Mouse (Mus musculus): ENCODE measurements around the gene Itsn1. TPM values are rescaled to one million over a fixed set of nuclear protein-coding genes. Genes with fewer than 3 reads are reported as not detected.

Gene Itsn1
- polyA plus RNA-seq, 1 experiment from 2014 or later = 24.5 TPM

DNA sequence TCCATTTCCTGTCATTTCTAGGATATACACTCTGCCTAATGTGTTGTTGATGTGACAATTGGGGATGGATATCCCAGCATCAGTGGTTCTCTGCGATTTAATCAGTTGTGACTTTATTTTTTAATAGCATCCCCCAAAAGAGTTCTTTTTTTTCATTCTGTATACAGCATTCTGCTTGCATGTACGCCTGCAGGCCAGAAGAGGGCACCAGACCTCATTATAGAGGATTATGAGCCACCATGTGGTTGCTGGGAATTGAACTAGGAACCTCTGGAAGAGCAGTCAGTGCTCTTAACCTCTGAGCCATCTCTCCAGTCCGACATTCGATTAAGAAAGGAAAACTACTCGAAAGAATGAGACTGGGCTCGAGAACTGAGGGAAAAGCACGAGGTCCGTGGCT is 225.7 kb downstream of the Itsn1 start:
- Histone ChIP-seq H3K4me3 (ENCODE audit: low read depth, low read length) (no peak overlapping the region), H3K4me2 (no peak overlapping the region), H3K27me3 (replicated peaks; ENCODE audit: control insufficient read depth, insufficient read depth, low read length) (no peaks in the 10 kb centered on the region), H3K36me3 (ENCODE audit: control insufficient read depth, insufficient read depth, low read length) (no peaks in the 10 kb centered on the region), H3K9me3 (ENCODE audit: control insufficient read depth, low read length) (0 out of 2 replicates have a peak, but pooled peaks cover 2% of the 10 kb centered on the region), H3K9ac (ENCODE audit: low read depth, low read length) (no peak overlapping the region), H3K27ac (ENCODE audit: low read depth, low read length) (no peak overlapping the region), H3K4me1 (replicated peaks; ENCODE audit: control insufficient read depth, insufficient read depth, low read length) (no peaks in the 10 kb centered on the region)
- ATAC-seq (replicated peaks; ENCODE audit: low FRiP score) (no peak), DNase-seq (ENCODE audit: low spot score) (no peak)
- WGBS = 78% methylated on average over 8 of the region's 8 CpGs

DNA sequence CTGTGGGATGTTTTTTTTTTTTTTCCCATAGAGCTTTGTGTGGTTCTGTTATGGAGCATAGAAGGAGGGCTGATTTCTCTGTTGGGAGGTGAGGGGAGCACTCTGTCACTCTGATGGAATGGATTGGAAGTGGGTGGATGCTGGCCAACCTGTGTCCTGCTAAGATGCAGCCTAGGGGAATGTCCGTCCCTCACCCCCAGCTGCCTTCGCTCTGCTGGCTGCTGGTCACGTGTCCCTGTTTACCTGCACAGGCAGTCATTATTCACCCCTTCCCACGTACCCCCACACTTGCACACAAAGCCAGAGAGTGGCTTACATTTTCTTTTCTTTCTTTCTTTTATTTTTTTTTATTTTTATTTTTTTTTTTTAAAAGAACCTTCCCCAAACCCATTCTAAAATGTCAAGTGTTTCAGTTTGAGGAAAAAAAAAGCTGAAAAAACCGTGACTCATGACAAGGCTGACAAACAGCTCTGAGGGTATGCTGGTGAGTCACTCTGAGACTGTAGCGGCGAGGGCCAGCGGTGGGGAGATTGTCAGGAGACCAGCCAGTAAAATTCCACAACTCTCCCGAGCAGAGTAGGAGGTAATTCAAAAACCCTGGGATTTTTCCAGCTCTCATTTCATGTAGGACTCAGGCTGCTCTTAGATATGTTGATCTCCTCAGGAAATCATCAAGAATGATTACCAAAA is 233.3 kb downstream of the Itsn1 start:
- WGBS = 30% methylated on average over 9 of the region's 9 CpGs
- no peak overlapping the region for H3K9ac ChIP-seq (ENCODE audit: low read depth, low read length)
- H3K9me3 ChIP-seq (ENCODE audit: control insufficient read depth, low read length) = no peaks in the 10 kb centered on the region; the same call in 1 of the 2 replicates
- H3K4me1 ChIP-seq (replicated peaks; ENCODE audit: control insufficient read depth, insufficient read depth, low read length) = peaks cover 15% of the 10 kb centered on the region
- H3K27ac ChIP-seq (ENCODE audit: low read depth, low read length) = no peak overlapping the region
- H3K4me3 ChIP-seq (ENCODE audit: low read depth, low read length) = no peak overlapping the region
- H3K27me3 ChIP-seq (replicated peaks; ENCODE audit: control insufficient read depth, insufficient read depth, low read length) = no peaks in the 10 kb centered on the region
- ATAC-seq (replicated peaks; ENCODE audit: low FRiP score) = no peak
- H3K36me3 ChIP-seq (ENCODE audit: control insufficient read depth, insufficient read depth, low read length) = no peaks in the 10 kb centered on the region
- H3K4me2 ChIP-seq = no peak overlapping the region
- no peak for DNase-seq (ENCODE audit: low spot score)

DNA sequence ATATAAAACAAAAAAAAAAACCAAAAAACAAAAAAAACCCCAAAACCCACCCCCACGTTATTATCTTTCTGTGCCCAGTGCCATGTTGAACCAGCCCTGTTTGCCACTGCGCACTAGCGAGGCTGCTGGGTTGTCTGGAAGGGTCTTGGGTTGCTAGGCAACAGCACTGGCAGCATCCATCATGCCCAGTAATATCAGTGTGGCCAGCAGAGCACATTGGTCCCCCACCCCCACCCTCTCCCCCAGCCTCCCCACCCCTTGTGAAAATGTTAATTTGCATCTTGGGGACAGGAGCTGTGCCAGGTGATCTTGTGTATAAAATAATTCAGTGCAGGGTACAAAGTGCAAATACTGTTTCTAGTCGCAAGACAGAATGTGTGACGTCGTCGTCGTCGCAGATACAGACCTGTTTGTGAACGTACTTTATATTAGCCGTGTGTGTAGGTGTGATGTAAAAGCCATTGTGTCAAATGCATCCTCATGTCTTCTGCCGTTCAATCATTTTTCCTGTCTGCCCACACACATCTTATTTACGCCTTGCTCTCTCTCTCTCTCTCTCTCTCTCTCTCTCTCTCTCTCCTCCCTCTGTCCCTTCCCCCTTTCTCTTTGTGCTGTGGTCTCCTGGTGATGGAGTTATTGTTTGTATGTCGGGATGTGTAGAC is 233.9 kb downstream of the Itsn1 start:
- no peak overlapping the region for H3K4me3 ChIP-seq (ENCODE audit: low read depth, low read length)
- no peak for DNase-seq (ENCODE audit: low spot score)
- no peaks in the 10 kb centered on the region for H3K36me3 ChIP-seq (ENCODE audit: control insufficient read depth, insufficient read depth, low read length)
- no peaks in the 10 kb centered on the region; the same call in 1 of the 2 replicates for H3K9me3 ChIP-seq (ENCODE audit: control insufficient read depth, low read length)
- no peak overlapping the region for H3K27ac ChIP-seq (ENCODE audit: low read depth, low read length)
- H3K9ac ChIP-seq (ENCODE audit: low read depth, low read length) = no peak overlapping the region
- 65% methylated on average over 14 of the region's 14 CpGs for WGBS
- no peak for ATAC-seq (replicated peaks; ENCODE audit: low FRiP score)
- H3K27me3 ChIP-seq (replicated peaks; ENCODE audit: control insufficient read depth, insufficient read depth, low read length) = no peaks in the 10 kb centered on the region
- H3K4me2 ChIP-seq = no peak overlapping the region
- peaks cover 15% of the 10 kb centered on the region for H3K4me1 ChIP-seq (replicated peaks; ENCODE audit: control insufficient read depth, insufficient read depth, low read length)

DNA sequence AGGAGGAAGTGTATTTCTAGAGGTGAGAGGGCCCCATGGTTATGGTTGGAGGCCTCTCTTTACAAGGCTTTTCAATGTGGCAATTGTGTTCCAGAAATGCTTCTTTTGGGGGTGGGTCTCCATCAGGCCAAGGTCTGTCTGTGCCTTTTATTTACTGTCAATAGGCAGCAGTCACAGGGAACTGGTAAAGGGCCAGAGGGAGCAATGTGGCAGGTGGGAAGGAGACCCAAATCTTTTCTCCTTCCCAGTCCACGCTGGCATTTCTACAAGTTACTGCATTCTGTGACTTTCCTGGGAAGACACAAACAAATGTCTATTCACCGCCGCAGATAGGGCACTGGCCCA is 234.4 kb downstream of the Itsn1 start:
- Histone ChIP-seq H3K27me3 (replicated peaks; ENCODE audit: control insufficient read depth, insufficient read depth, low read length) (no peaks in the 10 kb centered on the region), H3K36me3 (ENCODE audit: control insufficient read depth, insufficient read depth, low read length) (no peaks in the 10 kb centered on the region), H3K4me3 (ENCODE audit: low read depth, low read length) (no peak overlapping the region), H3K9ac (ENCODE audit: low read depth, low read length) (no peak overlapping the region), H3K4me1 (replicated peaks; ENCODE audit: control insufficient read depth, insufficient read depth, low read length) (peaks cover 15% of the 10 kb centered on the region), H3K9me3 (ENCODE audit: control insufficient read depth, low read length) (no peaks in the 10 kb centered on the region; the same call in 1 of the 2 replicates), H3K4me2 (no peak overlapping the region), H3K27ac (ENCODE audit: low read depth, low read length) (no peak overlapping the region)
- WGBS = 85% methylated on average over 3 of the region's 3 CpGs
- ATAC-seq (replicated peaks; ENCODE audit: low FRiP score) (no peak), DNase-seq (ENCODE audit: low spot score) (no peak)

DNA sequence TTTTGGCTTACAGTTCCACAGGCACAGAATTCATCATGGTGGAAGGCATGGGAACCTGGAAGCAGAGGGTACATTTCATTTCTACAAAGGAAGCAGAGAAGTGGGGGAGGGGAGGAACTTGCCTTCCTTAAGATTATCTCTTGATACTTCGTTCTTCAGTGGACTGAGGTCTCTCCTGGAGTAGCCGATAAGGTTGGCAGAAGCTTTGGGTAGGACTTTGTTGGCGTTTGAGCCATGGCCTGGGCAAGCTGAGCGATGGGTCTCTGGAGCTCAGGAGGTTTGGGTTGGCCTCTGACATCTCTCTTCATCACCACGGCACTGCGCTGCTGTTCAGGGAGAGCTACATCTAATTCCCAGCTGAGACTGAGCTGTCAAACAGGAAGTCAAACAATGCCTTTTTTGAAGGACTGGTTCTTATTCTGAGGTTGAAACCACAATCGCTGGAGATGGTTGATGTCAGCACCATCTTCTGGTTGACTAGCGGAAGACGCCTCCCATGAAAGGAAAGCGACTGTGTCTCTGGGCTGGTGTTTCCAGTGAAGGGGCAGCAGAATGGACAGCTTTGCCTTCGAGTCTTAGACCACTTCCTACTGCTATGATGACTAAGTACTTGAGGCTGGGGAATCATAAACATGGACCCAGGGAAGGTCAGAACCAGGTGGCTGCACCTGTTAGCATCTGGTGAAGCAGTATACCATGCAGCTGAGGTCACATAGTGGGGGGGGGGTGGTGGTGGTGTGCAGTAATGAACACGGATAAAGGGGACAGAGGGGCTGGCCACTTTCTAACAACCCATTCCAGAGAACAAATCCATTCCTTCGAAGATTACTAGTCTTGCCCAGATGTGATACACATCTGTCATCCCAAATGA is 235.5 kb downstream of the Itsn1 start:
- no peak overlapping the region for H3K4me3 ChIP-seq (ENCODE audit: low read depth, low read length)
- DNase-seq (ENCODE audit: low spot score) (no peak), ATAC-seq (replicated peaks; ENCODE audit: low FRiP score) (no peak; the same call in 1 of the 2 replicates)
- H3K27me3 ChIP-seq (replicated peaks; ENCODE audit: control insufficient read depth, insufficient read depth, low read length) = no peaks in the 10 kb centered on the region
- WGBS = 49% methylated on average over 13 of the region's 13 CpGs
- no peaks in the 10 kb centered on the region for H3K36me3 ChIP-seq (ENCODE audit: control insufficient read depth, insufficient read depth, low read length)
- no peak overlapping the region for H3K9ac ChIP-seq (ENCODE audit: low read depth, low read length)
- H3K27ac ChIP-seq (ENCODE audit: low read depth, low read length) = no peak overlapping the region
- peak overlapping the region; percentile 34 for H3K4me2 ChIP-seq
- H3K9me3 ChIP-seq (ENCODE audit: control insufficient read depth, low read length) = no peaks in the 10 kb centered on the region; the same call in 1 of the 2 replicates
- peaks cover 15% of the 10 kb centered on the region for H3K4me1 ChIP-seq (replicated peaks; ENCODE audit: control insufficient read depth, insufficient read depth, low read length)

DNA sequence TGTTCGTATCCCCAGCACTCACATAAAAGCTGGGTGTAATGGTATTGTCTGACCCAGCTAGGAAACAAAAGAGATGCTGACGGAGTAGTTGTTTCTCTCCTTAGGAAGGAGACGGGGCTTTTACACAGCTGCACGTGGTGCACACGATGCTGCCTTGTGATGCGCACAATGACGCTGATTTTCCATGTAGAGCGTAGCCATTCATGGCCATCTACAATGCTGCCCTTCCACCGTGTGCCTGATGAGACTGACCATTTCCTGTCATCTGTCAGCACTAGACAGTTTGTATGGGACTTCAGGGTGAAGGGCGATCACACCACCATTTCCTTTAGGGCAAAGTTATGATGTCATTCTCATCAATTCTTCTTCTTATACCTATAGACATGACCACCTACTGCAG is 239.6 kb downstream of the Itsn1 start:
- Histone ChIP-seq H3K27me3 (replicated peaks; ENCODE audit: control insufficient read depth, insufficient read depth, low read length) (no peaks in the 10 kb centered on the region), H3K4me2 (no peak overlapping the region), H3K4me1 (replicated peaks; ENCODE audit: control insufficient read depth, insufficient read depth, low read length) (peaks cover 24% of the 10 kb centered on the region), H3K9me3 (ENCODE audit: control insufficient read depth, low read length) (no peaks in the 10 kb centered on the region), H3K4me3 (ENCODE audit: low read depth, low read length) (no peak overlapping the region), H3K27ac (ENCODE audit: low read depth, low read length) (no peak overlapping the region), H3K9ac (ENCODE audit: low read depth, low read length) (no peak overlapping the region), H3K36me3 (ENCODE audit: control insufficient read depth, insufficient read depth, low read length) (no peaks in the 10 kb centered on the region)
- ATAC-seq (replicated peaks; ENCODE audit: low FRiP score) = no peak
- 65% methylated on average over 10 of the region's 10 CpGs for WGBS
- no peak for DNase-seq (ENCODE audit: low spot score)

DNA sequence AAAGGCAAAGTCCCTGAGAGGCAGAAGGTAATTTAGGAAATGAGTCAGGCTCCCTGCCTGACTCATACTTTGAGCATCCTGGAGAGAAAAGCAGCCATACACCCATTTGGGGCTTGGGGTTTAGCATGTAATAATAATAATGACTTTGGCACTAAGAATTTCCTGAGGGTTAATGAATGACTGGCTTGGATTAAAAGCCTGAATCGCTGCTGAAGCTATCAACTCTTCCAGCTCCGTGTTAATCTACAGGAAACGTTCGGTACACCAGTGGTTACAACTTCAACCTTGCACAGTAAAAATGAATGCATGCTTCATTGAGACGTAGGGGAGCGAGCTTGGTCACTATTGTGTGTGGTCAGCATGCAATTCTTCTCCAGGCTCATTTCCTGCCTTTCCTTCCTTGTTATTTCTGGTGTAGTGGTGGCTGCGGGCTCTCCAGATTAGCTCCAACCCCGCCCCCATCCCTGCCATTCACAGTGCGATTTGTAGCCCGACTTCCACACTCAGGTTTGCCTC is 240.5 kb downstream of the Itsn1 start:
- H3K36me3 ChIP-seq (ENCODE audit: control insufficient read depth, insufficient read depth, low read length) = no peaks in the 10 kb centered on the region
- DNase-seq (ENCODE audit: low spot score) (no peak), ATAC-seq (replicated peaks; ENCODE audit: low FRiP score) (no peak)
- peaks cover 16% of the 10 kb centered on the region for H3K4me1 ChIP-seq (replicated peaks; ENCODE audit: control insufficient read depth, insufficient read depth, low read length)
- no peaks in the 10 kb centered on the region for H3K27me3 ChIP-seq (replicated peaks; ENCODE audit: control insufficient read depth, insufficient read depth, low read length)
- no peaks in the 10 kb centered on the region for H3K9me3 ChIP-seq (ENCODE audit: control insufficient read depth, low read length)
- H3K27ac ChIP-seq (ENCODE audit: low read depth, low read length) = no peak overlapping the region; the same call in 1 of the 2 replicates
- 0 out of 2 replicates have a peak overlapping the region, but pooled peaks have one; percentile 4 for H3K4me2 ChIP-seq
- H3K4me3 ChIP-seq (ENCODE audit: low read depth, low read length) = no peak overlapping the region
- WGBS = 25% methylated on average over 10 of the region's 10 CpGs
- H3K9ac ChIP-seq (ENCODE audit: low read depth, low read length) = no peak overlapping the region
